Mouse (Mus musculus): ENCODE data around the gene Paip2b. TPM values are rescaled to one million over a fixed set of nuclear protein-coding genes. Genes with fewer than 3 reads are reported as not detected.

Paip2b gene
- total and polyA plus RNA-seq, 3 experiments: 26.7 to 36.3 (median 30.9) TPM

DNA sequence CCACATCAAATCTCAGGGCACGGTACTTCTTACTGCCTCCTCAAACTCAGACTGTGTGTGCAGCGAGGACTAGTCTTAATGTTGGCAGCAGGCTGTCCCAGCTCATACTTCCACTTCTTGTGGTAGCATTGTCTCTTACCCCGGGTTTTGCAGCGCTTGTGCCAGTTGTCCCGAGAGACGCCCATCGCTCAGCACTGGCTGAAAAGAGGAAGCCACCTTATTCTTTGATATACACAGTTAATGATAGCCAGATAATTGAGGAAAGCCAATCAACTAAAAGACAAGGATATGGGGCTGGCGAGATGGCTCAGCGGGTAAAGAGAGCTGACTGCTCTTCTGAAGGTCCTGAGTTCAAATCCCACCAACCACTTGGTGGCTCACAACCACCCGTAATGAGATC lies 13.4 kb upstream of the Paip2b start:
- peaks cover 10% of the 10 kb centered on the region for H3K27me3 ChIP-seq (replicated peaks)
- H3K4me3 ChIP-seq (replicated peaks in 1 of 3; ENCODE audit: low read depth in 2 of 3, low read length in 2 of 3, poor library complexity in 1 of 3): no peak overlapping the region
- no peak overlapping the region for H3K27ac ChIP-seq (ENCODE audit: insufficient read depth, low read depth)
- peak; percentile 11 for DNase-seq (ENCODE audit: extremely low read depth)
- H3K4me1 ChIP-seq (ENCODE audit: control insufficient read depth in 1 of 2, insufficient read depth in 2 of 2): no peaks in the 10 kb centered on the region
- H3K9me3 ChIP-seq (replicated peaks; ENCODE audit: low read length): no peaks in the 10 kb centered on the region
- H3K4me2 ChIP-seq (ENCODE audit: insufficient read depth, low read depth, poor library complexity, severe bottlenecking): no peak overlapping the region
- TF ChIP-seq MAX (IDR thresholded peaks at IDR 0.05; ENCODE audit: low read length) (no peak), ZKSCAN1 (IDR thresholded peaks at IDR 0.05; ENCODE audit: borderline replicate concordance, low read depth, low read length) (no peak), POLR2AphosphoS2 (IDR thresholded peaks at IDR 0.05; ENCODE audit: low read depth, low read length) (no peak), MYC (IDR thresholded peaks at IDR 0.05; ENCODE audit: low read depth, low read length) (no peak), ETS1 (conservative IDR thresholded peaks at IDR 0.05; ENCODE audit: low read depth, low read length) (no peak), RCOR1 (conservative IDR thresholded peaks at IDR 0.05; ENCODE audit: low read depth, low read length) (no peak), ZMIZ1 (IDR thresholded peaks at IDR 0.05; ENCODE audit: low read depth, low read length) (no peak), MXI1 (IDR thresholded peaks at IDR 0.05; ENCODE audit: low read depth, low read length) (no peak), NELFE (IDR thresholded peaks at IDR 0.05; ENCODE audit: low read depth, low read length) (no peak)
- in situ Hi-C loops (cut with MboI; ENCODE audit: low pct_ligation_motif_present, low pct_unique_long_range_greater_than_20kb, low sequenced_read_pairs) (no loop called here), dilution Hi-C loops (cut with MboI; ENCODE audit: extremely low pct_ligation_motif_present, extremely low pct_unique_long_range_greater_than_20kb, low sequenced_read_pairs) (no loop called here)
- no peak overlapping the region for H3K9ac ChIP-seq (ENCODE audit: insufficient read depth, low read depth)
- no peaks in the 10 kb centered on the region for H3K79me2 ChIP-seq (replicated peaks; ENCODE audit: control insufficient read depth, extremely low read depth, insufficient read depth, poor library complexity, severe bottlenecking)
- no peaks in the 10 kb centered on the region for H3K36me3 ChIP-seq (replicated peaks in 1 of 2; ENCODE audit: control insufficient read depth in 1 of 2, insufficient read depth in 1 of 2, low read length in 1 of 2)

GRCm38 (mm10) chr6:83840086-83840485 lies 8.5 kb upstream of the Paip2b start:
- Histone ChIP-seq H3K79me2 (replicated peaks; ENCODE audit: control insufficient read depth, extremely low read depth, insufficient read depth, poor library complexity, severe bottlenecking) (no peaks in the 10 kb centered on the region), H3K4me3 (replicated peaks in 1 of 3; ENCODE audit: low read depth in 2 of 3, low read length in 2 of 3, poor library complexity in 1 of 3) (no peak overlapping the region), H3K4me2 (ENCODE audit: insufficient read depth, low read depth, poor library complexity, severe bottlenecking) (no peak overlapping the region), H3K36me3 (replicated peaks in 1 of 2; ENCODE audit: control insufficient read depth in 1 of 2, insufficient read depth in 1 of 2, low read length in 1 of 2) (no peaks in the 10 kb centered on the region), H3K9ac (ENCODE audit: insufficient read depth, low read depth) (no peak overlapping the region), H3K27me3 (replicated peaks) (peaks cover 9% of the 10 kb centered on the region), H3K4me1 (ENCODE audit: control insufficient read depth in 1 of 2, insufficient read depth in 2 of 2) (no peaks in the 10 kb centered on the region), H3K27ac (ENCODE audit: insufficient read depth, low read depth) (no peak overlapping the region), H3K9me3 (replicated peaks; ENCODE audit: low read length) (no peaks in the 10 kb centered on the region)
- TF ChIP-seq ELF1 (IDR thresholded peaks at IDR 0.05; ENCODE audit: low read depth, low read length) (no peak), ZC3H11A (IDR thresholded peaks at IDR 0.05; ENCODE audit: low read depth, low read length) (no peak), UBTF (IDR thresholded peaks at IDR 0.05; ENCODE audit: low read depth, low read length) (no peak), KAT2A (IDR thresholded peaks at IDR 0.05; ENCODE audit: insufficient replicate concordance, low read length) (no peak), IRF4 (IDR thresholded peaks at IDR 0.05; ENCODE audit: low read depth, low read length) (no peak), E2F4 (IDR thresholded peaks at IDR 0.05; ENCODE audit: insufficient replicate concordance, low read depth, low read length) (no peak)
- DNase-seq (ENCODE audit: extremely low read depth): no peak
- dilution Hi-C loops (cut with MboI; ENCODE audit: extremely low pct_ligation_motif_present, extremely low pct_unique_long_range_greater_than_20kb, low sequenced_read_pairs) (no loop called here), in situ Hi-C loops (cut with MboI; ENCODE audit: low pct_ligation_motif_present, low pct_unique_long_range_greater_than_20kb, low sequenced_read_pairs) (no loop called here)
